Mouse (Mus musculus): ENCODE results near the gene Sar1a.

Sar1a gene

GRCm38 (mm10) chr10:61730171-61730570, 50.1 kb downstream of the Sar1a start:
- DNase-seq (ENCODE audit: low read depth, low spot score) = no peak

- DNase-seq (ENCODE audit: low read depth, low spot score) = peak; percentile 19
These were observed 54.3 kb downstream of the Sar1a start for GRCm38 (mm10) chr10:61734377-61734776.

GRCm38 (mm10) chr10:61736671-61737078, 56.6 kb downstream of the Sar1a start:
- DNase-seq (ENCODE audit: low read depth, low spot score) = no peak

- no peak for DNase-seq (ENCODE audit: low read depth, low spot score)
These were observed 57.4 kb downstream of the Sar1a start for GRCm38 (mm10) chr10:61737537-61737936.

GRCm38 (mm10) chr10:61738126-61738525, 58.0 kb downstream of the Sar1a start:
- no peak for DNase-seq (ENCODE audit: low read depth, low spot score)

GRCm38 (mm10) chr10:61741306-61741705, 61.2 kb downstream of the Sar1a start:
- no peak for DNase-seq (ENCODE audit: low read depth, low spot score)

- DNase-seq (ENCODE audit: low read depth, low spot score) = no peak
These were observed 61.8 kb downstream of the Sar1a start for GRCm38 (mm10) chr10:61741873-61742272.

- no peak for DNase-seq (ENCODE audit: low read depth, low spot score)
These were observed 62.2 kb downstream of the Sar1a start for GRCm38 (mm10) chr10:61742336-61742735.

All from embryo, embryonic 11.5 days (tissue).